Mouse (Mus musculus): ENCODE data around the gene Ccdc188. TPM values are rescaled to one million over a fixed set of nuclear protein-coding genes. Genes with fewer than 3 reads are reported as not detected.

Gene Ccdc188
- polyA plus RNA-seq, 1 experiment from 2014 or later: 0.12 TPM

GRCm38 (mm10) chr16:18231047-18231446, 13.4 kb downstream of the Ccdc188 start:
- Histone ChIP-seq H3K4me3 (no peak overlapping the region), H3K4me1 (replicated peaks) (peaks cover 32% of the 10 kb centered on the region), H3K9me3 (no peaks in the 10 kb centered on the region), H3K27ac (no peak overlapping the region), H3K36me3 (peaks cover 38% of the 10 kb centered on the region), H3K27me3 (ENCODE audit: insufficient read depth, poor library complexity, severe bottlenecking) (no peaks in the 10 kb centered on the region)
- DNase-seq (ENCODE audit: low spot score): no peak
- WGBS: 86% methylated on average over 3 of the region's 3 CpGs

DNA sequence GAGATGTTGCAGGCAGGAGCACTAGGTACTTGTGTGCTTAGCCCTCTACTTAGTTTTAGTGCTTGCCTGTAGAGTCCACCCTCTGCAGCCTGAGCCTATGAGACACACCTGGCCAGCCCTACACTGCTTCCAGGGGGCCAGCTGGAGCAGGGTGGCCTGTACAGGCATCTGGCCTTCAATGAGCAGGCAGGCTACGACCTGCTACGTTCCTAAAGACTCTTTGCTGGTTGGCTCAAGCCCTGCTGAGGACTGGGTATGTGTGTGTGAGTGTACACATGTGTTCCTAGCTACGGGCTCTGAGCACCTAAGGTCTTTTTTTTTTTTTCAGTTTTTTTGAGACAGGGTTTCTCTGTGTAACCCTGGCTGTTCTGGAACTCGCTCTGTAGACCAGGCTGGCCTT, 13.8 kb downstream of the Ccdc188 start:
- 87% methylated on average over 4 of the region's 4 CpGs for WGBS
- Histone ChIP-seq H3K36me3 (peaks cover 34% of the 10 kb centered on the region), H3K4me3 (no peak overlapping the region), H3K27me3 (ENCODE audit: insufficient read depth, poor library complexity, severe bottlenecking) (no peaks in the 10 kb centered on the region), H3K4me1 (replicated peaks) (peaks cover 36% of the 10 kb centered on the region), H3K9me3 (no peaks in the 10 kb centered on the region), H3K27ac (no peak overlapping the region)
- no peak for DNase-seq (ENCODE audit: low spot score)

DNA sequence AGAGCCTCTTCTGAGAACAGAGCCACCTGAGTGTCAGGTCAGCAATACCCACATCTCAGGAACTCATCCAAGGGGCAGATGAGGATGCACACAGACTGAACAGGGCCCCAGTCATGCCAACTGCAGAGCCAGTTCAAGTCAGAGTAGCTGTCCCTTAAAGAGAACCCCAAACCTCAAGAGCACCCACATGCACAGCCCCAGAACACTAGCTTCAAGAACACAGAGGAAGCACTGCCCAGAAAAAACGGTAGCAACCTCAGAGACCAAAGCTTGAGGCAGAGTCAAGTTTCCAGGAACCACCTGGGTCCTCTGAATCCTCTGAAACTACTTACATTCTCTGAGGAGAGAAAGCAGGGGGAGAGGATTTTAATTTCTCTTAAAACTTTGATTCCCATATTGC, 15.8 kb downstream of the Ccdc188 start:
- H3K4me3 ChIP-seq: peak overlapping the region; percentile 88
- WGBS: 54% methylated on average over 1 of the region's 1 CpGs

DNA sequence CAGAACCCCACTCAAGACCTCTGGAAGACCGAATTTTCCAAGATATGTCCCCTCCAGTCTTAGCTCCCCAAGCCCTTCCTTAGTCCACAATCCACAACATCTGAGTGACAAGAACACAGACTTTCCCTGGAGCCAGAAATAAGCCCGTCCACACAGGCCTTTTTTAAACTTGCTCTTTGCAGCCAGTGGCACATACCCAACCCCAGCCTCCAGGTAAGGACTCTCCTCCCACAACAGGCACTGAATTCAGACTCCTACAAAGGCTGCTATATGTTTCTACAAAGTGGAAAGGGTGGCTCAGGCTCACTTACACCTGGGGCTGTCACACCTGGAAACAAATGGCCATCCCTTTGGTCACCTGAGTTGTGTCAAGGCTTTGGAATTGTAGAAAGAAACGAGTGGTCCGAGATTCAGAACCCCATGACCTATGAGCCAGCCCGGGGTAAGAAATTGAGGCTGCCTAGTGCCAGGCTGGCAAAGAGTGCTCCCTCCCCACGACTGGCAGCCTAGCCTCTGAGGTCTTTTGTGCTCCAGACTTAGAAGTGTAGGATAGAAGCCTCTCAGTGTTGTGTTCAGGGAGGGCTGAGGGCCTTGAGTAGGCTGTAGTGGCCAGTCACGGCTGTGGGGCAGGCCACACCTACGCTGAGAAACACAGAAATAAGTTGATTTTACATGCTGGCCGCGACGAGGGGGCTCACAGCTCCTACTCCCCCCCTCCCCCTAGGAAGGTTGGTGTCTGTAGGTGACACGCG, 16.4 kb downstream of the Ccdc188 start:
- Histone ChIP-seq H3K4me3 (peak overlapping the region; percentile 88), H3K27ac (peak overlapping the region; percentile 91), H3K9me3 (no peaks in the 10 kb centered on the region), H3K36me3 (peaks cover 27% of the 10 kb centered on the region), H3K4me1 (replicated peaks) (peaks cover 38% of the 10 kb centered on the region), H3K27me3 (ENCODE audit: insufficient read depth, poor library complexity, severe bottlenecking) (no peaks in the 10 kb centered on the region)
- no peak for DNase-seq (ENCODE audit: low spot score)
- WGBS: 24% methylated on average over 13 of the region's 13 CpGs

More for the DNA sequence above, 15.8 kb downstream of the Ccdc188 start:
- Histone ChIP-seq H3K27ac (no peak overlapping the region), H3K9me3 (no peaks in the 10 kb centered on the region), H3K4me1 (replicated peaks) (peaks cover 38% of the 10 kb centered on the region), H3K36me3 (peaks cover 27% of the 10 kb centered on the region), H3K27me3 (ENCODE audit: insufficient read depth, poor library complexity, severe bottlenecking) (no peaks in the 10 kb centered on the region)
- DNase-seq (ENCODE audit: low spot score): no peak

GRCm38 (mm10) chr16:18234671-18235388, 17.2 kb downstream of the Ccdc188 start, which contains the start of gene Zdhhc8:
Gene Zdhhc8, minus strand, starts transcription at chr16:18235136.
- peaks cover 31% of the 10 kb centered on the region for H3K36me3 ChIP-seq
- peak within 1 kb of the TSS; percentile 88 for H3K4me3 ChIP-seq
- under 1% methylated on average over 79 of the region's 79 CpGs for WGBS
- peaks cover 31% of the 10 kb centered on the region for H3K4me1 ChIP-seq (replicated peaks)
- no peaks in the 10 kb centered on the region for H3K9me3 ChIP-seq
- peak within 1 kb of the TSS; percentile 91 for H3K27ac ChIP-seq
- H3K27me3 ChIP-seq (ENCODE audit: insufficient read depth, poor library complexity, severe bottlenecking): no peaks in the 10 kb centered on the region
- DNase-seq (ENCODE audit: low spot score): peak; percentile 66

GRCm38 (mm10) chr16:18235389-18236065, 17.8 kb downstream of the Ccdc188 start:
- no peaks in the 10 kb centered on the region for H3K27me3 ChIP-seq (ENCODE audit: insufficient read depth, poor library complexity, severe bottlenecking)
- WGBS: 8% methylated on average over 19 of the region's 19 CpGs

GRCm38 (mm10) chr16:18236676-18237501, 19.2 kb downstream of the Ccdc188 start:
- H3K27me3 ChIP-seq (ENCODE audit: insufficient read depth, poor library complexity, severe bottlenecking): no peaks in the 10 kb centered on the region
- 77% methylated on average over 7 of the region's 7 CpGs for WGBS
- peaks cover 51% of the 10 kb centered on the region for H3K36me3 ChIP-seq
- H3K9me3 ChIP-seq: no peaks in the 10 kb centered on the region
- no peak for DNase-seq (ENCODE audit: low spot score)
- peaks cover 31% of the 10 kb centered on the region for H3K4me1 ChIP-seq (replicated peaks)
- H3K4me3 ChIP-seq: no peak overlapping the region
- H3K27ac ChIP-seq: no peak overlapping the region

More at GRCm38 (mm10) chr16:18235389-18236065, 17.8 kb downstream of the Ccdc188 start:
- Histone ChIP-seq H3K27ac (peak overlapping the region; percentile 91), H3K4me3 (peak overlapping the region; percentile 88), H3K9me3 (no peaks in the 10 kb centered on the region), H3K4me1 (replicated peaks) (peaks cover 31% of the 10 kb centered on the region), H3K36me3 (peaks cover 38% of the 10 kb centered on the region)
- DNase-seq (ENCODE audit: low spot score): peak; percentile 72

- WGBS: 93% methylated on average over 10 of the region's 10 CpGs
- no peak overlapping the region for H3K27ac ChIP-seq
- DNase-seq (ENCODE audit: low spot score): no peak
- peaks cover 94% of the 10 kb centered on the region for H3K36me3 ChIP-seq
- H3K4me1 ChIP-seq (replicated peaks): peaks cover 13% of the 10 kb centered on the region
- H3K9me3 ChIP-seq: no peaks in the 10 kb centered on the region
- no peak overlapping the region for H3K4me3 ChIP-seq
- no peaks in the 10 kb centered on the region for H3K27me3 ChIP-seq (ENCODE audit: insufficient read depth, poor library complexity, severe bottlenecking)
Observed at GRCm38 (mm10) chr16:18241581-18241980, 23.9 kb downstream of the Ccdc188 start.

DNA sequence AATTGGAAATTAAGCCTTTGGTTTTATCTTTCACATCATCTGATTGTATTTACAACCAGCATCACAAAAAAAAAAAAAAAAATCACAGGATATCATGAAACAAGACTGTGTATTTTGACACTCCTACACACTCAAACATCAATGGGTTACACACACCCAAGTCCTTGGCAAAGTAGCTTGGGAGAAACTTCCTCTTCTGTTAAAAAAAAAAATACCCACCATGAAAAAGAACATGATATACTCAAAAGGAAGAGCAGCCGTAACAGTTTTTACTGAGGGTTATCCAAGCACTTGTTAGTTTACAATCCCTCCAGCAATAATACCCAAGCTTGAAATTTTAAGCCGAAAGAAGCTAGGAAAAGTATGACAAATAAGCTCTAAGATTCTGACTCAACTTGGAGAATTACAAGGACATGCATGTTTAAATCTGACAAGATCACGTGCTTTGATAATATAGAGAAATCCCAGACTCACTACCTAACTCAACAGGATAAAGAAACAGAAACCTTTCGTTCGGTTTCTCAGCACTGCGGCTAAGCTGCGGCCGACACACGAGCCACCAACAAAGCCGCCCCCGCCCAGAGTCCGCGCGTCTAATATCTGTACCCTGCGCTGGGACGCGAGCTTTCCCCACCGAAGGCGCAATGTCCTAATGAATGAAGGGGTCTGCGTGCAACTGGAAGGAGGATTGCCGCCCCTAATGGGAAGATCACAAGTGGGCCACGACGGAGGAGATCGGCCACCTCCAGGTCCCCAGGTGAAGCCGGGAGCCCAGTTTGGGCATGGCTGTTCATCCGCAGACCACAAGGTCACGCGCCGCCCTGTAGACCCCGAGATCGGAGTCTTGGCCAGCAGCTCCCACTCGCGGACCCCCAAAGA, 30.1 kb downstream of the Ccdc188 start:
- peak overlapping the region; percentile 95 for H3K4me3 ChIP-seq
- peaks cover 77% of the 10 kb centered on the region for H3K36me3 ChIP-seq
- no peaks in the 10 kb centered on the region for H3K27me3 ChIP-seq (ENCODE audit: insufficient read depth, poor library complexity, severe bottlenecking)
- 1% methylated on average over 33 of the region's 33 CpGs for WGBS
- no peaks in the 10 kb centered on the region for H3K9me3 ChIP-seq
- DNase-seq (ENCODE audit: low spot score): no peak
- peak overlapping the region; percentile 98 for H3K27ac ChIP-seq
- peaks cover 49% of the 10 kb centered on the region for H3K4me1 ChIP-seq (replicated peaks)

DNA sequence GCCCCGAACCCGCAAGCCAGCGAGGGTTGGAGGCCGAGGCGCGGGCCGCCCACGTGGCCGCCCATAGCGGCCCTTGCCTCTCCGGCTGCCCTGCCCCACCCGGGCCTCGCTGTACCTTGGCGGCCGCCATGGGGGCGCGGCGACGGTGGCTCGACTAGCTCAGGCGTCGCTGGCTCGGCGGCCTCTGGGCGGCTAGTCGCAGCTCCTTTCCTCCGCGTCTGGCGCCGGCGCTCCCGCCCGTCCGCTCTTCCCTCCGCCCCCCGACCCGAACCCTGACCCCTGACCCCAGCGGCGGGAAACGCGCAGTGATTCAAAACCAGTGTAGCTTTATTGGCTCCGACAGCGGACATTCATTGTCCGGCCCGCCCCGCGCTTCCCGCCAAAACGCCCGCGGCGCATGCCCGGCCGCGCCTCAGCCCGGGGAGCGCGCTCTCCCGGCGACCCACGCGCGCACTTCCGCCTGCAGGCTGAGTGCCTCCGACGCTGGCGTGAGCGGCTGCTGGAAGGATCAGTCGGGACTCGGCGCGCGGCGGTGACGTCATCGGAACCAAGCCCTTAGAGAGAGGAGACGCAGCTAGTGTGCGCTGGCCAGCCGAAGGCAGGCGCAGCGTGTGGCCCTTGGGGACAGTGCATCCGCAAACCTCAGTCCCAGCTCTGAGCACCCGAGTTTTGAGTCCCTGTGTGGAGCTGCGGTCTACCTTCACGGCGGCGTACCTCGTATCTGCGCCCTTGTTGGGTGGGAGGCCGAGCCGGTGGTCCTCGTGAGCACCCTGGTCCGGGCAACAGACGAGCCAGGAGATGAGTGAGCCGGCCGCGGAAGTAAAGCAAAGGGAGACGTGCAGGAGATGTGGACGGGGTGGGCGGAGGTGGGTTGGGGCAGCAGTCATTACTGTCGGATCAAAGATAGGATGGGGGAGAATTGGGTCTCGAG, 31.0 kb downstream of the Ccdc188 start, which contains the start of the genes Trmt2a and Ranbp1:
Gene Trmt2a (plus strand): TSS at position 247 of the 931 bp plus-strand sequence.
Gene Ranbp1 (minus strand): TSS at position 300 of the 931 bp plus-strand sequence.
- peak within 1 kb of the TSS; percentile 95 for H3K4me3 ChIP-seq
- peak; percentile 99 for DNase-seq (ENCODE audit: low spot score)
- H3K27ac ChIP-seq: peak within 1 kb of the TSS; percentile 98
- H3K9me3 ChIP-seq: no peaks in the 10 kb centered on the region
- H3K36me3 ChIP-seq: peaks cover 77% of the 10 kb centered on the region
- H3K4me1 ChIP-seq (replicated peaks): peaks cover 49% of the 10 kb centered on the region
- under 1% methylated on average over 102 of the region's 102 CpGs for WGBS
- H3K27me3 ChIP-seq (ENCODE audit: insufficient read depth, poor library complexity, severe bottlenecking): no peaks in the 10 kb centered on the region

All from hindbrain, embryonic 10.5 days (tissue).